Mouse (Mus musculus): ENCODE results near the gene Kcnj12. TPM values are rescaled to one million over a fixed set of nuclear protein-coding genes. Genes with fewer than 3 reads are reported as not detected.

The Kcnj12 gene
- polyA plus RNA-seq, 1 experiment from 2014 or later: 5.4 TPM

DNA sequence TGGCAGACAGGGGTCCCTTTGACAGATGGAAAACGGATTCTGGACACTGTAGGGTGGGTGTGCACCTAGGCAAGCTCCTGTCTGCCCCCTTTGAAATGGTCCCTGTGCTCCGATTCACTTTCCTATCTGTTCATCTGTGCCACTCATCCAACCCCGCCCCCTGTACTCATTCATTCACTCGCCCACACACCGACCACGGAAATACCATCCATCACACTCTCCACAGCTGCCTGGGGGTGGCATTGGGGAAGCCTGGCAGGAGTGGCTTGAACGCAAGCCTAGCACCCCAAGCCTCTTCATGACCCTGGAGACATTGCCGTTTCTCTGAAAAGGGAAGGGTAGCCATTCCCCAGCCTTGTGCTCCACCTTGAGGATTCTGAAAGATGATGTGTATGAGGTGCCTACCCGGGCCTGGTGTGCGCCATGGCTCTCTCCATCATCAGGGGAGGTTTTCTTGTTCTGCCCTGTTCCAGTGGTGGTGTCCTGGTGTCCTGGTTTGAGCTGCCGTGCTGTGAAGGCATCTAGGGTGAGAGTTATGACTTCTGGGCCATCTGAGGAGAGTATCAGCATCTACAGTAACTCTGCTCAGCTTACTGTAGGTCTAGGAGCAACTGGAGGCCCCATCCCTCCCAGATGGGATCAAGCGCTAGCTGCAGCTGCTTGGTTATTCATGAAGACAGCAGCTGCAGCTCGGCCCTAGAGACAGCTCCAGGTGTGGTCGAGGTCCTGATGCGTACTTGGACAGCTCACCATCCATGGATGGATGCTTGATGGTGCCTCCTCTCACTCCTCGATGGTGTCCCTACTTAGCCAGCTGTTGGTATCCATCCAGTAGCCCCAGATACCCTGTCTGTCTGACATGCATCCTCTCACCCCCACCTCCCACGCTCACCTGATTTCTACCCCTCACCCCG, 40.4 kb downstream of the Kcnj12 start:
- WGBS: 83% methylated on average over 18 of the region's 18 CpGs
- Histone ChIP-seq H3K27me3 (ENCODE audit: control insufficient read depth, insufficient read depth, low read length) (no peaks in the 10 kb centered on the region), H3K9me3 (ENCODE audit: control insufficient read depth, low read length) (no peaks in the 10 kb centered on the region), H3K27ac (replicated peaks in 1 of 2; ENCODE audit: control insufficient read depth in 1 of 2, insufficient read depth in 1 of 2, low read depth in 2 of 2, low read length in 2 of 2) (no peak overlapping the region), H3K4me1 (ENCODE audit: control insufficient read depth in 2 of 2, insufficient read depth in 2 of 2, low read length in 2 of 2) (peaks cover 18 to 28% of the 10 kb centered on the region in 2 experiments), H3K4me2 (ENCODE audit: low read length) (no peak overlapping the region), H3K9ac (ENCODE audit: low read length) (no peak overlapping the region), H3K4me3 (ENCODE audit: control insufficient read depth in 1 of 2, insufficient read depth in 1 of 2, low read depth in 1 of 2, low read length in 2 of 2) (no peak overlapping the region), H3K36me3 (ENCODE audit: control insufficient read depth, insufficient read depth, low read length) (no peaks in the 10 kb centered on the region)
- ATAC-seq (ENCODE audit: insufficient number of reproducible peaks, insufficient read depth, low FRiP score, low read depth): no peak

DNA sequence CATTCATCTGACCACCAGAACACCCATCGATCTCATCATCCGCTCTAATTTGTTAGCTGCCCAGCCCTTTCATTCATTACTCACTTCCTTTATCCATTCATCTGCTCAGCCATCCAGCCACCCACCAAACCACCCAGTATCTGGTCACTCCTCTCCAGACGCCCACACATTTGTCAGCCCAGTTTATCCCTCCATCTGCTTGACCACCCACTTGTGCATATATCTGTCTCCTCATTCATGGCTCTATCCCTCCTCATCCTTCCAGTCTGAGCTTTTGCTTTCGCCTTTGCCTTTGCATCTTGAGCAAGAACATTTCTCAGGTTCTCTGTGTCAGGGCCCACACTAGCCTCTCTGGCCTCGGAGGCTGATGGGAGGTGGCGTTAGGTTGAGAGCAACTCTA, 41.1 kb downstream of the Kcnj12 start:
- ATAC-seq (ENCODE audit: insufficient number of reproducible peaks, insufficient read depth, low FRiP score, low read depth): no peak
- H3K36me3 ChIP-seq (ENCODE audit: control insufficient read depth, insufficient read depth, low read length): no peaks in the 10 kb centered on the region
- no peaks in the 10 kb centered on the region for H3K9me3 ChIP-seq (ENCODE audit: control insufficient read depth, low read length)
- no peak overlapping the region for H3K9ac ChIP-seq (ENCODE audit: low read length)
- H3K4me1 ChIP-seq (ENCODE audit: control insufficient read depth in 2 of 2, insufficient read depth in 2 of 2, low read length in 2 of 2): peaks cover 20 to 34% of the 10 kb centered on the region in 2 experiments
- H3K4me3 ChIP-seq (ENCODE audit: control insufficient read depth in 1 of 2, insufficient read depth in 1 of 2, low read depth in 1 of 2, low read length in 2 of 2): no peak overlapping the region
- H3K27ac ChIP-seq (replicated peaks in 1 of 2; ENCODE audit: control insufficient read depth in 1 of 2, insufficient read depth in 1 of 2, low read depth in 2 of 2, low read length in 2 of 2): no peak overlapping the region
- 88% methylated on average over 6 of the region's 6 CpGs for WGBS
- H3K27me3 ChIP-seq (ENCODE audit: control insufficient read depth, insufficient read depth, low read length): no peaks in the 10 kb centered on the region
- no peak overlapping the region for H3K4me2 ChIP-seq (ENCODE audit: low read length)

GRCm38 (mm10) chr11:61065620-61066019, 43.3 kb downstream of the Kcnj12 start:
- Histone ChIP-seq H3K36me3 (ENCODE audit: control insufficient read depth, insufficient read depth, low read length) (peaks cover 4% of the 10 kb centered on the region; the same call in 1 of the 2 replicates), H3K4me3 (ENCODE audit: control insufficient read depth in 1 of 2, insufficient read depth in 1 of 2, low read depth in 1 of 2, low read length in 2 of 2) (no peak overlapping the region), H3K4me1 (ENCODE audit: control insufficient read depth in 2 of 2, insufficient read depth in 2 of 2, low read length in 2 of 2) (peaks cover 13 to 27% of the 10 kb centered on the region in 2 experiments), H3K9ac (ENCODE audit: low read length) (no peak overlapping the region), H3K27ac (replicated peaks in 1 of 2; ENCODE audit: control insufficient read depth in 1 of 2, insufficient read depth in 1 of 2, low read depth in 2 of 2, low read length in 2 of 2) (no peak overlapping the region), H3K27me3 (ENCODE audit: control insufficient read depth, insufficient read depth, low read length) (no peaks in the 10 kb centered on the region), H3K9me3 (ENCODE audit: control insufficient read depth, low read length) (no peaks in the 10 kb centered on the region), H3K4me2 (ENCODE audit: low read length) (no peak overlapping the region)
- 81% methylated on average over 6 of the region's 6 CpGs for WGBS
- no peak for ATAC-seq (ENCODE audit: insufficient number of reproducible peaks, insufficient read depth, low FRiP score, low read depth)

DNA sequence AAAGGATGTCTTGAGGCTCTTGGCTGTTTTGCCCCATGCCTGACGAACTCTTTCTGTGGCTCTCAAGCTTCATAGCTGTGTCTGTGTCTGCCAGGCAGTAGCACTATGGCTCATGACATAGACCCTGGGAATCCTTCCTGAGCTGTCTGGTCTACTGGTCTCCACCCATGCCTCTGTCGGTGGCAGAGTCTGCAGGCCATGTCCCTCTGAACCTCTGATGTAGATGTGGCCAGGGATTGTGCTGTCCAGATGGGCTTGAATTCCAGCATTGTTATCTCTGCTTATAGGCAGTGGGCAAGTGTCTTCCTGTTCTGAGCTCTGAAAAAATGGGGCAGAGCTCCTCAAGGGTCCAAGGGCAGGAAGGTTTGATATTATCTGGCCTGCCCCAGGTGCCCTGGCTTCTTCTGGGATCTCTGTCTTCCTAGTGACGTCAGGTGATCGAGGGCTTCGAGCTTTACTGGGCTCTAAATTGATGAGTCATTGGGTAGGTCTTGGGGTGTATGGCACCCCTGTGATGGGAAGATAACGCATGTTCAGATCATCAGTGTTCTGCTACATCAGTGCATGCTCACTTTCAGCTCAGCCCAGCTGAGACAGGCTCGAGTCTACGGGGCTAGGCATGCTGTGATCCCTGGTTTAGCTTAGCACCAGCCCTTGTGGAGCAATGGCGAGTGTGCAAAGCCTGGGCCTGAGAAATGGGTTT, 44.9 kb downstream of the Kcnj12 start:
- Histone ChIP-seq H3K9ac (ENCODE audit: low read length) (no peak overlapping the region), H3K4me2 (ENCODE audit: low read length) (no peak overlapping the region), H3K27me3 (ENCODE audit: control insufficient read depth, insufficient read depth, low read length) (no peaks in the 10 kb centered on the region), H3K36me3 (ENCODE audit: control insufficient read depth, insufficient read depth, low read length) (peaks cover 4% of the 10 kb centered on the region; the same call in 1 of the 2 replicates), H3K27ac (replicated peaks in 1 of 2; ENCODE audit: control insufficient read depth in 1 of 2, insufficient read depth in 1 of 2, low read depth in 2 of 2, low read length in 2 of 2) (no peak overlapping the region), H3K9me3 (ENCODE audit: control insufficient read depth, low read length) (no peaks in the 10 kb centered on the region), H3K4me3 (ENCODE audit: control insufficient read depth in 1 of 2, insufficient read depth in 1 of 2, low read depth in 1 of 2, low read length in 2 of 2) (no peak overlapping the region), H3K4me1 (ENCODE audit: control insufficient read depth in 2 of 2, insufficient read depth in 2 of 2, low read length in 2 of 2) (peaks cover 12 to 23% of the 10 kb centered on the region in 2 experiments)
- no peak for ATAC-seq (ENCODE audit: insufficient number of reproducible peaks, insufficient read depth, low FRiP score, low read depth)
- WGBS: 84% methylated on average over 9 of the region's 9 CpGs

- 56% methylated on average over 10 of the region's 10 CpGs for WGBS
- H3K36me3 ChIP-seq (ENCODE audit: control insufficient read depth, insufficient read depth, low read length): peaks cover 4% of the 10 kb centered on the region; the same call in 1 of the 2 replicates
- no peak for ATAC-seq (ENCODE audit: insufficient number of reproducible peaks, insufficient read depth, low FRiP score, low read depth)
- peaks cover 12 to 23% of the 10 kb centered on the region in 2 experiments for H3K4me1 ChIP-seq (ENCODE audit: control insufficient read depth in 2 of 2, insufficient read depth in 2 of 2, low read length in 2 of 2)
- H3K4me3 ChIP-seq (ENCODE audit: control insufficient read depth in 1 of 2, insufficient read depth in 1 of 2, low read depth in 1 of 2, low read length in 2 of 2): no peak overlapping the region
- H3K27me3 ChIP-seq (ENCODE audit: control insufficient read depth, insufficient read depth, low read length): no peaks in the 10 kb centered on the region
- peak overlapping the region; percentile 17; the same call in 1 of the 2 replicates for H3K9ac ChIP-seq (ENCODE audit: low read length)
- peak overlapping the region; percentile 12 to 52; a peak in 3 of 4 replicates for H3K27ac ChIP-seq (replicated peaks in 1 of 2; ENCODE audit: control insufficient read depth in 1 of 2, insufficient read depth in 1 of 2, low read depth in 2 of 2, low read length in 2 of 2)
- H3K9me3 ChIP-seq (ENCODE audit: control insufficient read depth, low read length): no peaks in the 10 kb centered on the region
- H3K4me2 ChIP-seq (ENCODE audit: low read length): no peak overlapping the region
Measured at GRCm38 (mm10) chr11:61068866-61069265, 46.5 kb downstream of the Kcnj12 start.

GRCm38 (mm10) chr11:61069645-61070044, 47.3 kb downstream of the Kcnj12 start:
- no peak overlapping the region for H3K27ac ChIP-seq (replicated peaks in 1 of 2; ENCODE audit: control insufficient read depth in 1 of 2, insufficient read depth in 1 of 2, low read depth in 2 of 2, low read length in 2 of 2)
- no peak overlapping the region for H3K4me2 ChIP-seq (ENCODE audit: low read length)
- no peak overlapping the region for H3K4me3 ChIP-seq (ENCODE audit: control insufficient read depth in 1 of 2, insufficient read depth in 1 of 2, low read depth in 1 of 2, low read length in 2 of 2)
- H3K9me3 ChIP-seq (ENCODE audit: control insufficient read depth, low read length): no peaks in the 10 kb centered on the region
- H3K27me3 ChIP-seq (ENCODE audit: control insufficient read depth, insufficient read depth, low read length): no peaks in the 10 kb centered on the region
- peaks cover 12 to 23% of the 10 kb centered on the region in 2 experiments for H3K4me1 ChIP-seq (ENCODE audit: control insufficient read depth in 2 of 2, insufficient read depth in 2 of 2, low read length in 2 of 2)
- no peak overlapping the region for H3K9ac ChIP-seq (ENCODE audit: low read length)
- H3K36me3 ChIP-seq (ENCODE audit: control insufficient read depth, insufficient read depth, low read length): peaks cover 4% of the 10 kb centered on the region; the same call in 1 of the 2 replicates
- no peak for ATAC-seq (ENCODE audit: insufficient number of reproducible peaks, insufficient read depth, low FRiP score, low read depth)
- WGBS: 95% methylated on average over 18 of the region's 18 CpGs

GRCm38 (mm10) chr11:61074646-61075317, 52.4 kb downstream of the Kcnj12 start:
- no peak overlapping the region for H3K27ac ChIP-seq (replicated peaks in 1 of 2; ENCODE audit: control insufficient read depth in 1 of 2, insufficient read depth in 1 of 2, low read depth in 2 of 2, low read length in 2 of 2)
- WGBS: 84% methylated on average over 5 of the region's 5 CpGs
- H3K4me2 ChIP-seq (ENCODE audit: low read length): no peak overlapping the region
- H3K36me3 ChIP-seq (ENCODE audit: control insufficient read depth, insufficient read depth, low read length): peaks cover 1% of the 10 kb centered on the region; the same call in 1 of the 2 replicates
- H3K4me3 ChIP-seq (ENCODE audit: control insufficient read depth in 1 of 2, insufficient read depth in 1 of 2, low read depth in 1 of 2, low read length in 2 of 2): no peak overlapping the region
- peaks cover 15 to 25% of the 10 kb centered on the region in 2 experiments for H3K4me1 ChIP-seq (ENCODE audit: control insufficient read depth in 2 of 2, insufficient read depth in 2 of 2, low read length in 2 of 2)
- ATAC-seq (ENCODE audit: insufficient number of reproducible peaks, insufficient read depth, low FRiP score, low read depth): no peak
- H3K27me3 ChIP-seq (ENCODE audit: control insufficient read depth, insufficient read depth, low read length): no peaks in the 10 kb centered on the region
- no peaks in the 10 kb centered on the region for H3K9me3 ChIP-seq (ENCODE audit: control insufficient read depth, low read length)
- H3K9ac ChIP-seq (ENCODE audit: low read length): no peak overlapping the region
